Mouse (Mus musculus): Measurements from ENCODE around the gene Rnf144a. TPM values are rescaled to one million over a fixed set of nuclear protein-coding genes. Genes with fewer than 3 reads are reported as not detected.

The Rnf144a gene
- total RNA-seq, 1 experiment from 2014 or later, result 68.8 TPM

DNA sequence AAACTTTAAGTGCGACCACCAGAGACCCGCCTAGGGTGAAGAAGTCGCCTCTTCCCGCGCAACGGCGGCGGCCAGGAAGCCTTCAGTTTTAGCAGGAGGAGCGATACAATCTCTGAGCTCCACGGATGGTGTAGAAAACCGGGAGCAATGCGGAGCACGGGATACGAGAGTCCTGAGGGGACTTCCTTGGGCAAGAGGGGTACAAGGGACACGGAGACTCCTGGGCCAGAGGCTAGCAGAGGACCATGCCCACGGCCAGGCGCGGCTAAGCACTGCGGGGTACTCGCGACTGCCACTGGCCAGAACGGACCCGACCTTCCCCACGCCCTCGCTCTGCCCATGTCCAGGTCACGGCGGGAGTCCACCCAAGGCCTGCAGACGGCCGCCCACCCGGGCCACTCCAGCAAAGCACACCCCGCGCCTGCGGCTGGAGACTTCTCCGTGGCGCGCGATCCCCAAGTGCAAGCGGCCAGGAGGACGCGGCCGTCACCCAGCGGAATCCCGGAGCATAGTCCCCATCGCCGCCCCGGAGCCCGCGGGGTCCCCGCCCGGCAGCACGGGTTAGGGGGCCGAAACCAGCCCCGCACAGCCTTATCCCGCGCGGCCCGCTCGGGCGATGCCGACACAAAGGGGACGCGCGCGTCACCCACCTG lies 477 bp downstream of the Rnf144a start:
- peak in 1 of 2 experiments; percentile 29; a peak in 1 of 4 replicates for ATAC-seq (replicated peaks in 1 of 2; ENCODE audit: insufficient read depth in 1 of 2, low FRiP score in 2 of 2, low TSS enrichment in 1 of 2, low read depth in 1 of 2, poor library complexity in 2 of 2, severe bottlenecking in 2 of 2)

DNA sequence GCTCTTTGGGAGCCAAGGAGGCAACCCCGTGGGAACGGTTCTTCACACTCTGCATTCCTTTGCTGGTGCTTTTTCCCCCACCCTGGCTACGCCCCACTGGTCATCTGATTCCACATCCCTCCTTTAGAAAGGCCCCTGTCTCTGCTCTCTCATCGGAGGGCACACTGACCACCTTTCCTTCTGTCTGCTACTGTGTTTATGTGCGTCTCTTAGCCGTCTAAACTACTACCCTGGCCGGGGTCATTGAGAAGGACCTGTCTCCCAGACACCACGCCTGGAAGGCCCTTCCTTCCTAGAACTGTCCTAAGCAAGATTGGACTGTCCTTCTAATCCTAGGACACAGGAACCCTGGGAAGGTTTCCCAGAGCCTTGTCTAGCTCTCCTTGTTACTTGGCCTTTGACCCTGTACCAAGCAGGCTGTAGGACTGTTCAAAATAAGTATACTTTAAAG lies 1.1 kb downstream of the Rnf144a start:
- no peak for ATAC-seq (replicated peaks in 1 of 2; ENCODE audit: insufficient read depth in 1 of 2, low FRiP score in 2 of 2, low TSS enrichment in 1 of 2, low read depth in 1 of 2, poor library complexity in 2 of 2, severe bottlenecking in 2 of 2)

DNA sequence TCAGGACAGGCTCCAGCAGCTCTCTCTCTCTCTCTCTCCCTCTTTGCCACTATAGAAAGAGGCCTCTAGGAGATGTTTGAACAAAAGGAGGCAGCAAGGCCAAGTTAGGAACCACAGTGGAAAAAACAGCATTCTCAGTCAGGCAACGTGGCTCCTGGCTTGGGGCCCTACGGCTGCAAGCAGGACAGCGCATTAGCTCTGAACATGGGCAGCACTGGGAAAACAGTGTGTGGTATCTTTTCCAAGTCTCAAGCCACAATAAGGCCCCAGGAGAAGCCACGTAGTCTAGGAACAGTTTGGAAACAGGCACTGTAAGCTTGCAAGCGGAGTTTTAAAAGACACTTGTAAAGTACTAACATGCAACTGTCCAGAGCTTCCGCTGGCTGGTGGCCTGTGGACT lies 2.3 kb downstream of the Rnf144a start:
- ATAC-seq (replicated peaks in 1 of 2; ENCODE audit: insufficient read depth in 1 of 2, low FRiP score in 2 of 2, low TSS enrichment in 1 of 2, low read depth in 1 of 2, poor library complexity in 2 of 2, severe bottlenecking in 2 of 2), result no peak

DNA sequence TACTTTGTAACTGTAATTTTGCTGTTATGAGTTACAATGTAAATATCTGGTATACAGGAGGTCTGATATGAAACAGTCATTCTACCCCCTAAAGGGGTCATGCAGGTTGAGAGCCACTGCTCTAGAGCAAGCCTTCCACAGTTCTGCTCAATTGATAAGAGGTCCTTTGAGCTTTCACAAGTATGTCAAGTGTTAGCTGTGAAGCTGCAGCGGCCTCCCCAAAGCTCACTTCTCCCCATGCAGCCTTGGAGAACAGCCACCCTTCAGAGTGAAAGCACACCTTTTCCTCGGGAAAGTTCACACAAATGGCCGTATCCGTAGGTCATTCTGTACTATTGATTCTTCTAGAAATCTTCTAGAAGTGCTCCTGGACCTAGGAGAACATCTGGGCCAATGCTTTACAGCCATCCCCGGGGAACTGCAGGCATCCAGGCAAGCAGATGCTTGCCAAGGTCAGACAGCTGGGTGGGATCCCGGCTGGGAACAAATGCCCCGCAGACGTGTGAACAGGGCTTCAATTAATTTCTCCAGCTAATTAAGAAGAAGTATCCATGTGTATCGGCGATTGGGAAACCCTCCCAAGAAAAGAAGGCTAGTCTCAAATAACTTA lies 3.1 kb downstream of the Rnf144a start:
- no peak for ATAC-seq (replicated peaks in 1 of 2; ENCODE audit: insufficient read depth in 1 of 2, low FRiP score in 2 of 2, low TSS enrichment in 1 of 2, low read depth in 1 of 2, poor library complexity in 2 of 2, severe bottlenecking in 2 of 2)

DNA sequence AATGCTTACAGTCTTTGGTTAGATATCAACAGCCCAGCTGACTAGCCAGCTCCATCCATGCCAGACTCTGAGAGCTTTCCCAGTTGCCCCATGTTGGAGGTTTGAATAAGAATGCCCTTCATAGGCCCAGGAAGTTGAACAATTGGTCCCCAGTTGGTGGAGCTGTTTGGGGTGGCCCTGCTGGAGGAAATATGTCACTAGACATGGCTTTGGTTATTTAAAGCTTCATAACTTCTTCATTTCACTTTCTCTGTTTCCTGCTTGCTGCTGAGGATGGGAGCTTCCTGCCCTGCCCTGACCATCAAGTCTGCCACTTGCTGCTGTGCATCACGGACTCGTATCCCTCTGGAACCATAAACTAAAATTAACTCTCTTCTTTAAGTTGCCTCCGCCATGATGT lies 4.6 kb downstream of the Rnf144a start:
- ATAC-seq (replicated peaks in 1 of 2; ENCODE audit: insufficient read depth in 1 of 2, low FRiP score in 2 of 2, low TSS enrichment in 1 of 2, low read depth in 1 of 2, poor library complexity in 2 of 2, severe bottlenecking in 2 of 2), result peak; percentile 24 to 31; a peak in 3 of 4 replicates

DNA sequence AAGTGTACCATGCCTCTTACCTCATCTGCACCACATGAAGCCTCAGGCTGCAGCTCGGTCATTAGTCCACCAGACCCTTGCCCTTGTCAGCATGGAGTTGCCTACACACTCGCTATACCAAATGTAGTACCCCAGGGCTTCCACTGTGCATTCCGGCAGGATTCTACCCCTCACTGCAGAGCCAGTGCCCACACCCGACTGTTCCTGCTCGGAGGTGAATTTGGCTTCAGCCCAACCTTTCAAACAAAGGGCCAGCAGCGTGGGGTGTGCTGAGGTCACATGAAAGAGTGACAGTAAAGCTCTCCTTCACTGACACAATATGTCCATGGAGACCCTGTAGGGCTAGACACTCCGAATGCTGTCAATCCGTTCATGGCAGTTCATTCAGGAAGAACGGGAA lies 6.3 kb downstream of the Rnf144a start:
- no peak for ATAC-seq (replicated peaks in 1 of 2; ENCODE audit: insufficient read depth in 1 of 2, low FRiP score in 2 of 2, low TSS enrichment in 1 of 2, low read depth in 1 of 2, poor library complexity in 2 of 2, severe bottlenecking in 2 of 2)

DNA sequence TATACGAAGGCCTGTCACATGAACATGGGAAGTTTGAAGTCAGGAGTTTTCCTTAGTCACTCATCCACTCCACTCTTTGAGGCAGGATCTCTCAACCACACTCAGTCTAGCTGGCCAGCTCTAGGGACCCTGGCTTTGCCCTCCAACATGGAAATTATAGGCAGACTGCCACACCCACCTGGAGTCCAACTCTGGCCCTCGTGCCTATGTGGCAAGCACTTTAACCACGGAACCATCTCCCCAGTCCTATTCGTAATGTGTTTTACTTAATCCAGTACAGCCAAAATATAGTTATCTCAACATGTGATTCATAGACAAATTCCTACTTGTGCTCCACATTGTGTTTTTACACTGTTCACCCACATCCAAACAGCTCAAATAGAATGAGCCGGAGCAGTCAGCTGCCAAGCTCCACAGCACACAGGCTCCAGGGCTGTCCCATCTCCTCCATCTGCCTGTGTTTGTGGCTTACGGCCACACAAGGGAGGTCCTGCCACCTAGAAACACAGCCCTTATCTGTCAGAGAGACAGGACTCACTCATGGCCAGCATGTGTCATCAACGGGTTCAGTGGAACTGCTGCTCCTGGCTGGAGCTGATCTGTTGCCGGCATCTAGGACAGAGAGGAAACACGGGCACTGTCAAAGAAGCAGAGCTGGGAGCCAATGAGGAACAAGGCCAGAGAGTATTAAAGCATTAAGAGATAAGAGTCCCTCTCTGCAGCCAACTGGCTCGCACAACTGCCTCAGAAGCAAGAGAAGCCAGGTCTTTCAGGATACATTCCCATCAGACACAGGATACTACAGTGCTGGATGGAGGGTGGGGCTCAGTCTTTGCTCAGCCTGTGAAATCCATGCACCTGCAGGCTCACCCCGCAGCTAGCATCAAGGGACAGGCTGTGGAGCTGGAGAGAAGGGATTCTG lies 10.0 kb downstream of the Rnf144a start:
- ATAC-seq (replicated peaks in 1 of 2; ENCODE audit: insufficient read depth in 1 of 2, low FRiP score in 2 of 2, low TSS enrichment in 1 of 2, low read depth in 1 of 2, poor library complexity in 2 of 2, severe bottlenecking in 2 of 2), result peak; percentile 12 to 34; a peak in 2 of 4 replicates

DNA sequence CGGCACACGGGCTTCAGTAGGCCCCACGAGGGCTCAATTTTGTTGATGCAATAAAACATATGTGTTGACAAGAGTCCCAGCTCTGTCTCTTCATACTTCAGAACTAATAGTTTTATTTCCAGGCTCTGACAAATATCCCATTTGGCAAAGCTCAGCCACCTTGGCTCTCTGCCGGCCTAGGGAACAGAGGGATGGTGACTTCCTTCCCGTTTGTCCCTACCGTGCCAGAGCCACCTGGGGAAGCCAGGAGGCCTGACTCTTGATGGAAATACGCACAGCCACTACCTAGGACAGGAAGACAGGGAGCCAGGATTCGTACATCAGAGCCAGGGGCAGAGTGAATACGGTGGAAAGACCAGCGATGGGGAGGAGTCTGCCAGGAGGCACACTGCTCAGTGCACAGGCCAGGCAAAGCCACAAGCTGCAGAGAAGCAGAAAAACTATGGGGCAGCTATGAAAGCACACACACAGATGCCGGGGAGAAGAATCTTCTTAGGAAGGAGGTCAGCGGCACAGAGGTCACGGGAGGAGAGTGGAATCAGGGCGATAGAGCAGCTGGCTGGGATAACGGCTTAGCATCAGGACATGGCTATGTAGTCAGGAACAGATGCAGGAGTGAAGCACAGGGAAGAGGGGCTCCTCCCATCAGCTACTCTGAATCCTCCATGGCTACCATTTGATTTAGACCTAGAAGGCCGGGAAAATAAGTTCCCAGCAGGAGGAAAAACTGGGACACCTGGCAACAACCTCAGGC lies 11.5 kb downstream of the Rnf144a start:
- no peak for ATAC-seq (replicated peaks in 1 of 2; ENCODE audit: insufficient read depth in 1 of 2, low FRiP score in 2 of 2, low TSS enrichment in 1 of 2, low read depth in 1 of 2, poor library complexity in 2 of 2, severe bottlenecking in 2 of 2)

DNA sequence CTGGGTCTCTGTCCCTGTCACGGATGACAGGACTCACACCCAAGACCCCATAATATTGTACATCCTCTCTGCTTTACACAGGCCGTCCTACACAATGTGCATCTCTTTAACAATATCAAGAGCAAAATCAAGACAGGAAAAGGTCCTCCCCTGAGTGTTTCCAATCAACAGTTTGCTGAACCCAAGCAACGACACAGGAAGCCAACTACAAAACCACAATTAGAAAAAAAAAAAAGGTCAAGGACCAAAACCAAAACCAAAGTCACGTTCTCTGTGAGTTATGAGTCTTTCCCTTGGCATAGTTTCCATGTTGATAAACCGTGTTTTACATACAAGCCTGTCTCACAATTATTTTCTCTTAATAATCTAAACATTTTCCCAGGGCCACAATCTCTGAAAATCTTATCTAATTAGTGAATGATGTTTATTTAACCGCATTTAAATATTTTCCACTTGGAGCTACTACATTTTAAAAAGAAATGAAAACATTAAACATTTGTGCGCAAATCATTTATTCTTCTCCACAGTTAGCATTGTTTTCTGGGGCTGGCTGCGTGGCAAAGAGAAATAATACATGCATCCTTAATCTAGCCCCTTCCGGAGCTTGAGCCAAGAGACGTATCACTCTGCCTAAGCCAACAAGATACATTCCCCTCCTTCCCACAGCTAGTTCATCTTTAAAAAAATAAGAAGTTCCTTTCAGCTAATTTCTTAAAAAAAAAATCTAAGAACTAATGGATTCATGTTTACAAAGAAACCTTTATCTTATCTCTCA lies 13.2 kb downstream of the Rnf144a start:
- ATAC-seq (replicated peaks in 1 of 2; ENCODE audit: insufficient read depth in 1 of 2, low FRiP score in 2 of 2, low TSS enrichment in 1 of 2, low read depth in 1 of 2, poor library complexity in 2 of 2, severe bottlenecking in 2 of 2), result peak; percentile 57 to 59

DNA sequence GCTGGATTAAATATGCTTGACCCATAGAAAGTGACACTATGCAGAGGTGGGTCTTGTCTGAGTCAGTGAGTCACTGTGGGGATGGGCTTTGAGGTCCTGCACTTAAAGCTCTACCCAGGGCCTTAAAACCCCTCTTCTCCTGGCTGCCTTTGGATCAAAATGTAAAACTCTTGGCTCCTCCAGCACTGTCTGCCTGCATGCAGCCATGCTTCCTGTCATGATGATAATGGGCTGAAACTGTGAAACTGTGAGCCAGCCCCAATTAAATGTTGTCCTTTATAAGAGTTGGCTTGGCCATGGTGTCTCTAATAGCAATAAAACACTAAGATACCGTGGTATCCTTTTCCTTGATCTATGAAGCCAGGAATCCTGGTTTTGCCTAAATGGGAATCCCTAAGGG lies 13.8 kb downstream of the Rnf144a start:
- no peak for ATAC-seq (replicated peaks in 1 of 2; ENCODE audit: insufficient read depth in 1 of 2, low FRiP score in 2 of 2, low TSS enrichment in 1 of 2, low read depth in 1 of 2, poor library complexity in 2 of 2, severe bottlenecking in 2 of 2)

DNA sequence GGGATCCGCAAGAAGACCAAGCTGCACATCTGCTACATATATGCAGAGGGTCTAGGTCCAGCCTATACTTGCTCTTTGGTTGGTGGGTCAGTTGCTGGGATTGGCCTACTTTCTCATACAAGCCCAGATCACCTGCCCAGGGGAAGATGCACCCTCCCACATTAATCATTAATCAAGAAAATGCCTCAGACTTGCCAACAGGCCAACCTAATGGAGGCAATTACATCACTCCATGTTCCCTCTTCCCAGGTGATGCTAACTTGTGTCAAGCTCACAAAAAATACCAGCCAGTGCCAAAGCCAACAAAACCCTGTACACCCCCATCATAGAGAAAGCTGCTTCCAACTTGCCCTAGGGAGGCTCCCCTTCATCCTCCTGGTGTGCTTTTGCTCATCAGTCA lies 14.3 kb downstream of the Rnf144a start:
- no peak for ATAC-seq (replicated peaks in 1 of 2; ENCODE audit: insufficient read depth in 1 of 2, low FRiP score in 2 of 2, low TSS enrichment in 1 of 2, low read depth in 1 of 2, poor library complexity in 2 of 2, severe bottlenecking in 2 of 2)

DNA sequence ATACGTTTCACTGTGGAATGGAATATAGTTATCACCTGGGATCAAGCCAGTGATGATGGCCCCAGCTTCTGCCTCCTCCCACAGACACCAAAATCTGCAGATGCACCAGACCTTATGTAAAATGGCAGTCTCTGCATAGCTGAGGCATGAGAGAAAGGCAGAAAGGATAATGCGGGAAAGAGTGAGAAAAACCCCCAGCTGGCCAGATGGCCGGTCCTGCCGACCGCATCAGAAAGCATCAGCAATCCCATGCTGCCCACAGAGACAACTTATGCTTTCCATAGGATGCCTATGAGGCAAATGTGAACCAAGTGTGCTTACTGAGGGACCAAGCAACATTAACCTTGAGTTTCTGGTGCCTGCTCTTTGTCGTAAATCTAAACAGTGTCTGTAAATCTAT lies 15.7 kb downstream of the Rnf144a start:
- ATAC-seq (replicated peaks in 1 of 2; ENCODE audit: insufficient read depth in 1 of 2, low FRiP score in 2 of 2, low TSS enrichment in 1 of 2, low read depth in 1 of 2, poor library complexity in 2 of 2, severe bottlenecking in 2 of 2), result no peak

DNA sequence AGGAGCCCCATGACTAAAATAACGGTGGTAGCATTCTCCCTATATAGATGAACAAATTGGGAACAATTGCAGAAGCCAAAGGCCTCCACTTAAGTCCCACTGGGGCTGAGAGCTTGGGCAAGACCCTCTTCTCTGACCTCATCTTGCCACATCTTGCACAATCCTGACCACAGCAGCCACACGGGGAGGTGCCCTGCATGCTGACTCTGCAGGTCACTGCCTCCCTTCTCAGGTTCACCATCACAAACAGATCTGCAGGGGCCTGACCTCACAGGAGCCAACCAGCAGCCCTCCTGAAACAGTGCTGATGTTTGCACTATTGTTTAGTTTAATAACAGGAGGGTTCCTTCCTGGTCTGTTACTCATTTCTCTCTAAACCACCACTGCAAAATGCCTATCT lies 16.5 kb downstream of the Rnf144a start:
- ATAC-seq (replicated peaks in 1 of 2; ENCODE audit: insufficient read depth in 1 of 2, low FRiP score in 2 of 2, low TSS enrichment in 1 of 2, low read depth in 1 of 2, poor library complexity in 2 of 2, severe bottlenecking in 2 of 2), result peak; percentile 92 to 95

DNA sequence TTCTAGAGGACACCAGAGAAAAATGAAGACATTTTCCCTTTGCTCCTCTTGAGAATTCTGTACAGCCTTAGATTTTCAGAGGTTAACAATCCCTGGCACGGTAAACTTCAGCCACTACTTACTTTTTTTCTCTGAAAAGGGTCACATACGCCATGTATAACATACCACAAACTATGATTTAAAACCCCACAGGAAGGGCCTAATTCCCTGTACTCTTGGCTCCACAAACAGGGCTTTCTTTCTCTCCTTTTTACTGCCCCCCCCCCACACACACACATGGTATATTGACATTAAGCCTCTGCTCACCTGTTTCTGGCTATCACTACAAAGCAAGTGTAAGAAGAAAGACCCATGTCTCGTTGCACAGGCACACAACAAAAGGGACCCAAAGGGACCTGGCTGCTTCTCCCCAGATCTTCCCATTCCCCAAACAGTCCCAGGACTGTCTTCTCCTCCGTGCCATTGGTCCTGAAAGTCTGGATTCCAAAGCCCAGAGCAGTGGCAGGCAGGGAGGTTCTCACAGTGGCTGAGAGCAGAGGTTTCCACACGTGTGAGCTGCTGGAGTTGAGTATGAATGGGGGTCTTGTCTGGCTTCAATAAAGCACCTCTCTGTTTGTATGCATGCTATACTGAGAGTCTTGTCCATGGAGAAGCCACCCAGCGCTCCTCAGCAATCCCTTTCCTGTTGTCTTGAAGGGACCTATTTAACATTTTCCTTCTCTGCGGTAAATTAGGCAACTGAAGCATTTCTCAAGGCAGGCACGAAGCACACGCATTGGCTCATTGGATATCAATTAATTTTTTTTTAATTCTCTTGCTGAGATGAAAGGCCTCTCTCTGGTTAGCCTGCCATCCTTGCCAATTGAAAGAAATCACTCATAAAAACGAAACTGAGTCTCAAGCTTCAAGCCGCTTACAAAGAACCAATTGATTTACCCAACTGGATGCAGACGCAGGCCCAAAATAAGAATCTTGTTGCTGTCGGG lies 20.3 kb downstream of the Rnf144a start:
- ATAC-seq (replicated peaks in 1 of 2; ENCODE audit: insufficient read depth in 1 of 2, low FRiP score in 2 of 2, low TSS enrichment in 1 of 2, low read depth in 1 of 2, poor library complexity in 2 of 2, severe bottlenecking in 2 of 2), result no peak

DNA sequence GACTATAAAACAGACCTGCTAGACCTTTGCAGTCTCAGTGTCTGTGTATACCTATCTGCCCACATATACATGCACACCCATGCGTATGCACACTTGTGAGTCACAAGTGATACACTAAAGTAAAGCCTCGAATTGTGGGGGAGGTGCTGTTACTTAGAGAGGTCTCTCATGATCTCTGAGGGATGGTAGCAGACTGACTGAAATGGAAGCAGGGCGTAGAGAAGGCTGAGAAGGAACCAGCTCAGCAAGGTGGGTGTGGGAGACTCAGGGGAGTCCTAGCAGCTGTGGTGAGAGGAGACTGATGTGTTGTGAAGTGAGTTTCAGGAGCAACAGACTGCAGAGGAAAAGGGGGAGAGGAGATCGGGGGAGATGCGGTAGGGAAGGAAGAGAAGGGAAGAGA lies 21.8 kb downstream of the Rnf144a start:
- no peak for ATAC-seq (replicated peaks in 1 of 2; ENCODE audit: insufficient read depth in 1 of 2, low FRiP score in 2 of 2, low TSS enrichment in 1 of 2, low read depth in 1 of 2, poor library complexity in 2 of 2, severe bottlenecking in 2 of 2)

DNA sequence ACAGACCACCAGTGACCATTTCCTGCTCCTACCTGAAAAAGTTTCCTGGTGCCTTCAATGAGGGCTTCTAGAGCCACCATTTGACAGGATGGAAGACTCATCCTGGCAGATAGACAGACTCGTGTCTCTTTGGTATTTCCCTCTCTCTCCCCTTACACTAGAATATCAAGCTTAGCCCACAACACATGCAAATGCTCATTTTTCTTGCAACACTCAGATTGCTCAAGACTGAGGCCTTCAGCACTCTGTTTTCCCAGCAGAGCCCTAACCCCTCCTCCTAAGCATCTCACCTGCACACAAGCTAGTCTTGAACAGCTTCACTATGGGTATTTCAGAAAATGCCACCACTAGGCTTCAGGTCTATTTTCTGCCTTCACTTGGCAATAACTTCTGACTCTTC lies 23.9 kb downstream of the Rnf144a start:
- peak in 1 of 2 experiments; percentile 56; a peak in 2 of 4 replicates for ATAC-seq (replicated peaks in 1 of 2; ENCODE audit: insufficient read depth in 1 of 2, low FRiP score in 2 of 2, low TSS enrichment in 1 of 2, low read depth in 1 of 2, poor library complexity in 2 of 2, severe bottlenecking in 2 of 2)
